Mouse (Mus musculus) limb, embryonic 14.5 days (tissue): Measurements from ENCODE around the gene Ebf4. TPM values are rescaled to one million over a fixed set of nuclear protein-coding genes. Genes with fewer than 3 reads are reported as not detected.

Source experiments
- ATAC-seq: fragments of 200-750 bp; cut with Nextera tagmentation; 2 replicates; pipeline ENCODE4 v1.8.0; 2017; ENCODE audit warnings: low read depth, moderate number of reproducible peaks, moderate TSS enrichment; ENCODE audit not compliant: low FRiP score
- DNase-seq: peaks from one replicate; pipeline ENCODE4 v3.0.0-alpha.2; 2015; ENCODE audit warnings: low spot score
- H3K27ac ChIP-seq: fragments of 300-500 bp; sonication (generic); replicated peaks from 2 replicates; pipeline ENCODE4 v1.5.1; 2014; ENCODE audit warnings: low read depth, mild to moderate bottlenecking, low read length, moderate library complexity, mixed read lengths
- H3K27me3 ChIP-seq: fragments of 300-500 bp; sonication (generic); 2 replicates; pipeline ENCODE4 v1.6.1; 2014; ENCODE audit warnings: low read length, mixed read lengths; ENCODE audit not compliant: control insufficient read depth, insufficient read depth
- H3K36me3 ChIP-seq: fragments of 300-500 bp; sonication (generic); 2 replicates; pipeline ENCODE4 v1.6.1; 2014; ENCODE audit warnings: mild to moderate bottlenecking, low read length, moderate library complexity, mixed read lengths; ENCODE audit not compliant: control insufficient read depth, insufficient read depth
- H3K4me1 ChIP-seq: fragments of 300-500 bp; sonication (generic); 2 replicates; pipeline ENCODE4 v1.6.1; 2014; ENCODE audit warnings: antibody characterized with exemption, low read length, mixed read lengths; ENCODE audit not compliant: control insufficient read depth, insufficient read depth
- H3K4me2 ChIP-seq: fragments of 300-500 bp; sonication (generic); replicated peaks from 2 replicates; pipeline ENCODE4 v1.6.1; 2014; ENCODE audit warnings: low read depth, mild to moderate bottlenecking, low read length, moderate library complexity; ENCODE audit not compliant: severe bottlenecking
- H3K4me3 ChIP-seq: fragments of 300-500 bp; sonication (generic); replicated peaks from 2 replicates; pipeline ENCODE4 v1.5.1; 2014; ENCODE audit warnings: low read length
- H3K9ac ChIP-seq: fragments of 300-500 bp; sonication (generic); 2 replicates; pipeline ENCODE4 v1.6.1; 2014; ENCODE audit warnings: mild to moderate bottlenecking, low read depth, low read length, moderate library complexity; ENCODE audit not compliant: severe bottlenecking
- H3K9me3 ChIP-seq: fragments of 300-500 bp; sonication (generic); 2 replicates; pipeline ENCODE4 v1.6.1; 2016; ENCODE audit warnings: low read length; ENCODE audit not compliant: control insufficient read depth
- POLR2A ChIP-seq: fragments of 200-500 bp; IDR thresholded peaks from 2 replicates; pipeline ENCODE4 v1.8.0; 2012; ENCODE audit warnings: inconsistent platforms, mild to moderate bottlenecking, moderate library complexity, borderline replicate concordance; ENCODE audit not compliant: insufficient read depth, insufficient read length; ENCODE audit errors: extremely low read depth
- WGBS: fragments of 180-500 bp; shearing (Covaris S2); extraction: QIAGEN DNeasy Blood & Tissue Kit; methylation state at CpG from one replicate; pipeline ENCODE4 v1.1.7; 2014; 5-methylcytosine and 5-hydroxymethylcytosine counted together
- polyA plus RNA-seq, 2 experiments: library from polyadenylated mRNA; depleted of rRNA in 1 of 2; stranded (reverse) in 1 of 2; unstranded in 1 of 2; fragments of >200 nt; fragmentation: Nextera tagmentation in 1 of 2; extraction: Ambion mirVana in 1 of 2; gene quantifications; 2 replicates each; pipeline versions ENCODE4 v1.2.1 to v1.2.3; 2012 to 2014

The Ebf4 gene
- polyA plus RNA-seq, 2 experiments, result 5.7 to 27.4 TPM

GRCm38 (mm10) chr2:130397186-130397985 is 102.4 kb downstream of the Ebf4 start, which contains the start of gene Cpxm1:
Cpxm1 (minus strand) TSS chr2:130397574.
- DNase-seq (peak; percentile 57), ATAC-seq (peak; percentile 93)
- peak within 1 kb of the TSS; percentile 88 for H3K27ac ChIP-seq
- H3K9me3 ChIP-seq, result no peaks in the 10 kb centered on the region
- peak within 1 kb of the TSS; percentile 83 for H3K9ac ChIP-seq
- no peaks in the 10 kb centered on the region for H3K27me3 ChIP-seq
- H3K4me3 ChIP-seq, result peak within 1 kb of the TSS; percentile 73
- TF ChIP-seq POLR2A, result 0 out of 2 replicates have a peak, but pooled peaks have one; percentile 47
- peaks cover 26% of the 10 kb centered on the region for H3K4me1 ChIP-seq
- H3K36me3 ChIP-seq, result peaks cover 34% of the 10 kb centered on the region
- 0% methylated on average over 37 of the region's 53 CpGs for whole genome bisulfite sequencing
- H3K4me2 ChIP-seq, result peak within 1 kb of the TSS; percentile 84

GRCm38 (mm10) chr2:130398091-130398490 is 103.1 kb downstream of the Ebf4 start:
- H3K9me3 ChIP-seq, result no peaks in the 10 kb centered on the region
- peaks cover 26% of the 10 kb centered on the region for H3K4me1 ChIP-seq
- peak overlapping the region; percentile 83 for H3K9ac ChIP-seq
- 15% methylated on average over 7 of the region's 14 CpGs for WGBS
- H3K27ac ChIP-seq, result peak overlapping the region; percentile 88
- peak overlapping the region; percentile 73 for H3K4me3 ChIP-seq
- 0 out of 2 replicates have a peak, but pooled peaks have one; percentile 12 for ATAC-seq
- no peak for DNase-seq
- H3K27me3 ChIP-seq, result no peaks in the 10 kb centered on the region
- no peak for TF ChIP-seq POLR2A
- H3K36me3 ChIP-seq, result peaks cover 27% of the 10 kb centered on the region
- peak overlapping the region; percentile 84 for H3K4me2 ChIP-seq

GRCm38 (mm10) chr2:130400046-130400445 is 105.1 kb downstream of the Ebf4 start:
- Histone ChIP-seq H3K9me3 (no peaks in the 10 kb centered on the region), H3K36me3 (peaks cover 7% of the 10 kb centered on the region; the same call in 1 of the 2 replicates), H3K4me3 (no peak overlapping the region), H3K4me1 (peaks cover 26% of the 10 kb centered on the region), H3K4me2 (no peak overlapping the region), H3K27me3 (no peaks in the 10 kb centered on the region), H3K27ac (no peak overlapping the region), H3K9ac (no peak overlapping the region)
- no peak for DNase-seq
- 96% methylated on average over 1 of the region's 1 CpGs for WGBS
- TF ChIP-seq POLR2A, result no peak
- no peak for ATAC-seq

GRCm38 (mm10) chr2:130401891-130402290 is 106.9 kb downstream of the Ebf4 start:
- Histone ChIP-seq H3K4me3 (no peak overlapping the region), H3K9ac (no peak overlapping the region), H3K9me3 (no peaks in the 10 kb centered on the region), H3K4me2 (no peak overlapping the region), H3K4me1 (peaks cover 16% of the 10 kb centered on the region), H3K27me3 (no peaks in the 10 kb centered on the region), H3K36me3 (no peaks in the 10 kb centered on the region), H3K27ac (no peak overlapping the region)
- no peak for TF ChIP-seq POLR2A
- DNase-seq (no peak), ATAC-seq (no peak)
- 83% methylated on average over 4 of the region's 4 CpGs for whole genome bisulfite sequencing

GRCm38 (mm10) chr2:130404939-130405338 is 110.0 kb downstream of the Ebf4 start, which contains the start of the genes Gm28372 and 1700020A23Rik:
Gm28372 (plus strand) TSS chr2:130405239.
1700020A23Rik (plus strand) TSS chr2:130405259.
- Histone ChIP-seq H3K4me3 (no peak within 1 kb of the TSS), H3K27me3 (no peaks in the 10 kb centered on the region), H3K4me1 (peaks cover 30% of the 10 kb centered on the region), H3K36me3 (no peaks in the 10 kb centered on the region), H3K27ac (no peak within 1 kb of the TSS), H3K9ac (no peak within 1 kb of the TSS), H3K4me2 (no peak within 1 kb of the TSS), H3K9me3 (no peaks in the 10 kb centered on the region)
- no peak for DNase-seq
- TF ChIP-seq POLR2A, result no peak
- ATAC-seq, result no peak
- 92% methylated on average over 1 of the region's 1 CpGs for WGBS
